Mouse (Mus musculus): Measurements from ENCODE around the gene Neurod2.

Gene Neurod2

DNA sequence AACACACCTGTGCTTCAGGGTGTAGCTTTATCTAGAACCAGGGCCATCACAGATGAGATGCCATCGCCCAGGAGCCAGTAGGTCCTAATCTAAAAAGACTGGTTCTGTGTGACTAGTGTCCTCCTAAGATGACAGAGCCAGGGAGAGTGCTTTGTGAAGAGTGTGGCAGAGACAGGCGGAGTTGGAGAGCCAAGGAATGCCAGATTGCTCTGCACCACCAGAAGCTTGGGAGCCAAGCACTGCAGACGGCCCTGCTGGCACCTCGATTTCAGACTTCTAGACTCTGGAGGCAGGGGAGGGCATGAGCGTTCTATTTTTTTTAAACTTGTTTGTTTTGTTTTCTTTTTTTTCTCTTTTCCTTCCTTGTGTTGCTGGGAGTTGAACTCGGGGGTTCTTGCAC is 39.9 kb upstream of the Neurod2 start:
- Histone ChIP-seq H3K36me3 (ENCODE audit: insufficient read depth, low read length) (peaks cover 11% of the 10 kb centered on the region), H3K4me3 (replicated peaks; ENCODE audit: low read length) (no peak overlapping the region), H3K9me3 (ENCODE audit: low read length) (no peaks in the 10 kb centered on the region), H3K4me1 (replicated peaks; ENCODE audit: low read depth, low read length) (peaks cover 52% of the 10 kb centered on the region), H3K27me3 (ENCODE audit: insufficient read depth, low read length) (no peaks in the 10 kb centered on the region)
- TF ChIP-seq NANOG (IDR thresholded peaks at IDR 0.05; ENCODE audit: borderline replicate concordance, low read length), result no peak
- no peak for TF ChIP-seq CTCF (conservative IDR thresholded peaks at IDR 0.05; ENCODE audit: low read length)
- no peak for TF ChIP-seq POU5F1 (IDR thresholded peaks at IDR 0.05; ENCODE audit: borderline replicate concordance, low read length)

DNA sequence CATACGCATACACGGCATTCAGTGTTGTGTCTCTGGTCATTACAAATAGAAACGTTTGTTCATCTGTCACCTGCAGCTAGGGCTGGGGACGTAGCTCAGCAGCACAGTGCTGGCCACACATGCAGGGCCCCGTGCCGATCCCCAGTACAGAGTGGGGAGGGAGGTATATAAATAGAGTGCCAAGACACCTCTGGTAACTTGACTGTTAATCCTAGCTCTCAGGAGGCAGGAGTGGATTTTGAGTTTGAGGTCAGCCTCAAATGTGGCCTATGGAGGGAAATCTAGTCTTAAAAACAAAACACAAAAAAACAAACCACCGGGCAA is 38.4 kb upstream of the Neurod2 start:
- peaks cover 3% of the 10 kb centered on the region; the same call in 1 of the 2 replicates for H3K36me3 ChIP-seq (ENCODE audit: insufficient read depth, low read length)
- no peaks in the 10 kb centered on the region for H3K27me3 ChIP-seq (ENCODE audit: insufficient read depth, low read length)
- H3K4me3 ChIP-seq (replicated peaks; ENCODE audit: low read length), result no peak overlapping the region
- TF ChIP-seq CTCF (conservative IDR thresholded peaks at IDR 0.05; ENCODE audit: low read length) (no peak), POU5F1 (IDR thresholded peaks at IDR 0.05; ENCODE audit: borderline replicate concordance, low read length) (no peak), NANOG (IDR thresholded peaks at IDR 0.05; ENCODE audit: borderline replicate concordance, low read length) (no peak)
- peaks cover 57% of the 10 kb centered on the region for H3K4me1 ChIP-seq (replicated peaks; ENCODE audit: low read depth, low read length)
- H3K9me3 ChIP-seq (ENCODE audit: low read length), result no peaks in the 10 kb centered on the region

DNA sequence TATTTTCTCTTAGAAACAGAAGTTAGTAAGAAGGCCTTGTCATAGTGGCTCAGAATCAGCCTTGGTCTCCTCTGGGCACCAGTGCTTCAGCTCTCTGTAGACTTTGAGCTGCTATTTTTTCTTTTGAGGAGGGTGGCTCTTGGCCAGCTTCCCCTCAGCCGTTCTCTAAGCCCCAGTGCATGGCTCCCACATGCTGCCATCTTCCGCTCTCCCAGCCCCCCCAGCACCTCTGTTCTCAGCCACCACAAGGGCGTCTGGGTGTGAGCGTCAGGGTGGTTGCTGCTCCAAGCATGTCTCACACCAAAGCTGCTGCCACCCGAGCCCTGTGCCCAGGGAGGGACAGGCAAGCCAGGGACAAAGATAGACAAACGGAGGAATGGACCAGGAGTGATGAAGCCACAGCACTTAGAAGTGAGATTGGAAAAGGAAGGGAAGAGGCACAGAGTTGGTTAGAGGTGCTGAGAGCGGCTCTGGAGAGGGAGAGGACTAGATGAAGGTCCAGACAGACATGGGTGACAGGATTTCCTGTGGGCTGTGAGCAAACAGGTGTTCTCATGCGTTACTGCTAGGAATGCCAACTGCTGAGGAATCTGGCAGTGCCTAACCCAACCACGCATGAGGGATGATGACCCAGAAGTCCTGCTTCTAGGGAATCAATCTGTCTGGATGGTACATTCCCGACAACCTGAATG is 37.9 kb upstream of the Neurod2 start:
- TF ChIP-seq NANOG (IDR thresholded peaks at IDR 0.05; ENCODE audit: borderline replicate concordance, low read length) (no peak), CTCF (conservative IDR thresholded peaks at IDR 0.05; ENCODE audit: low read length) (no peak), POU5F1 (IDR thresholded peaks at IDR 0.05; ENCODE audit: borderline replicate concordance, low read length) (no peak)
- Histone ChIP-seq H3K4me3 (replicated peaks; ENCODE audit: low read length) (no peak overlapping the region), H3K27me3 (ENCODE audit: insufficient read depth, low read length) (no peaks in the 10 kb centered on the region), H3K36me3 (ENCODE audit: insufficient read depth, low read length) (no peaks in the 10 kb centered on the region; the same call in 1 of the 2 replicates), H3K4me1 (replicated peaks; ENCODE audit: low read depth, low read length) (peaks cover 56% of the 10 kb centered on the region), H3K9me3 (ENCODE audit: low read length) (no peaks in the 10 kb centered on the region)

DNA sequence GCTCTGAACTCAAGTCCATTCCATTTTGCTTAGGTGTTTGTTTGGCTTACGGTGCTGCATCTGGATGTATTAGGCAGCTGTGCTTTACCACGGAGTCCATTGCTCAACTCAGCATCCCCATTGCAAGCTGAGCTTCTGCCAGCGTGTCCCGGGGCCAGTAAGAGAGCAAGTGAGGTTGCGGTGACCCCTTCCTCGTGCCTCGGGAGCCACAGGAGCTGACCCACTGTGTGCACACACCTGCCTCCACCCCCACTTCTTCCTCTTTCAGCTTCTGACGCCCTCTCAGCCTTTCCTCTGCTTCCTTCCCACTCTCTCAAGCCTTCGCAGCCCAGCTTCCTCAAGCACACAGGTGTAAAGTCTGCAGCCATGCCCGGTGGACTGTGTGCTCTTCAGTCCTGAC is 36.8 kb upstream of the Neurod2 start:
- Histone ChIP-seq H3K27me3 (ENCODE audit: insufficient read depth, low read length) (no peaks in the 10 kb centered on the region), H3K9me3 (ENCODE audit: low read length) (no peaks in the 10 kb centered on the region), H3K4me3 (replicated peaks; ENCODE audit: low read length) (0 out of 2 replicates have a peak overlapping the region, but pooled peaks have one; percentile 13), H3K36me3 (ENCODE audit: insufficient read depth, low read length) (no peaks in the 10 kb centered on the region; the same call in 1 of the 2 replicates), H3K4me1 (replicated peaks; ENCODE audit: low read depth, low read length) (peaks cover 56% of the 10 kb centered on the region)
- TF ChIP-seq NANOG (IDR thresholded peaks at IDR 0.05; ENCODE audit: borderline replicate concordance, low read length), result no peak
- TF ChIP-seq CTCF (conservative IDR thresholded peaks at IDR 0.05; ENCODE audit: low read length), result no peak
- TF ChIP-seq POU5F1 (IDR thresholded peaks at IDR 0.05; ENCODE audit: borderline replicate concordance, low read length), result no peak

DNA sequence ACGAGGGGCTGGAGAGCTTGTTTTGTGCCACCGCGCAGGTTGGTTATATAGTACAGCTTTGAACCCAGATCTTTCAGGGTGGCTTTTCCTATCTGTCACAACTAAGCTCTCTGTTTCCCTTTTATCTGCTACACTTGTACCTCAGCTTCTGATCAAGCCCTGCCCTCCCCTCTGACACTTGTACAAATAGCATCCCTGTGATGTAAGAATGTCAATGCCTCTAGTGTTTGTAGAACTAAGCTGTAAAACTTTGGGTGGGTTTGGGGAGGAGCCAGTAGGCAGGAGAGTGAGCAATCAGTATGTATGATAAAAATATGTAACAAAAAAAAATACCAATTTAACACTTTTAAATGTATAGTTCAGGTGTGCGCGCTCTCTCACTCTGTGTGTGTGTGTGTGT is 35.0 kb upstream of the Neurod2 start:
- no peak for TF ChIP-seq NANOG (IDR thresholded peaks at IDR 0.05; ENCODE audit: borderline replicate concordance, low read length)
- no peaks in the 10 kb centered on the region for H3K9me3 ChIP-seq (ENCODE audit: low read length)
- no peaks in the 10 kb centered on the region for H3K27me3 ChIP-seq (ENCODE audit: insufficient read depth, low read length)
- H3K4me3 ChIP-seq (replicated peaks; ENCODE audit: low read length), result no peak overlapping the region
- peaks cover 8% of the 10 kb centered on the region; the same call in 1 of the 2 replicates for H3K36me3 ChIP-seq (ENCODE audit: insufficient read depth, low read length)
- H3K4me1 ChIP-seq (replicated peaks; ENCODE audit: low read depth, low read length), result peaks cover 49% of the 10 kb centered on the region

DNA sequence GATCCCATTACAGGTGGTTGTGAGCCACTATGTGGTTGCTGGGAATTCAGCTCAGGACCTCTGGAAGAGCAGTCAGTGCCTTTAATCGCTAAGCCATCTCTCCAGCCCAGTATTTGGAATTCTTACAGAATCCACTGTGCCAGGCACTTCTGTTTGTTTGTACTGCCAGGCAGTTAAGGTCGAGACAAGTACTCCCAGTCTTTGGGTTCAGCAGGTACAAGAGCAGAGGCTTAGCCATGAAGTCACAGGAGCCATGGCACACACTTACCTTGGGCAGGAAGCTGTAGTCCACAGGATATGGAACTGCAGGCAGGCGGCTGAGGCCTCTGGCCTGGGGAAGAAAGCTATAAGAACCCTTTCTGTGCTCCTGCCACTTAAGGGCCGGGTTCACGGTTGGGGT is 34.4 kb upstream of the Neurod2 start:
- no peak for TF ChIP-seq CTCF (conservative IDR thresholded peaks at IDR 0.05; ENCODE audit: low read length)
- TF ChIP-seq NANOG (IDR thresholded peaks at IDR 0.05; ENCODE audit: borderline replicate concordance, low read length), result no peak
- no peak for TF ChIP-seq POU5F1 (IDR thresholded peaks at IDR 0.05; ENCODE audit: borderline replicate concordance, low read length)
- Histone ChIP-seq H3K4me1 (replicated peaks; ENCODE audit: low read depth, low read length) (peaks cover 49% of the 10 kb centered on the region), H3K36me3 (ENCODE audit: insufficient read depth, low read length) (peaks cover 8% of the 10 kb centered on the region; the same call in 1 of the 2 replicates)

DNA sequence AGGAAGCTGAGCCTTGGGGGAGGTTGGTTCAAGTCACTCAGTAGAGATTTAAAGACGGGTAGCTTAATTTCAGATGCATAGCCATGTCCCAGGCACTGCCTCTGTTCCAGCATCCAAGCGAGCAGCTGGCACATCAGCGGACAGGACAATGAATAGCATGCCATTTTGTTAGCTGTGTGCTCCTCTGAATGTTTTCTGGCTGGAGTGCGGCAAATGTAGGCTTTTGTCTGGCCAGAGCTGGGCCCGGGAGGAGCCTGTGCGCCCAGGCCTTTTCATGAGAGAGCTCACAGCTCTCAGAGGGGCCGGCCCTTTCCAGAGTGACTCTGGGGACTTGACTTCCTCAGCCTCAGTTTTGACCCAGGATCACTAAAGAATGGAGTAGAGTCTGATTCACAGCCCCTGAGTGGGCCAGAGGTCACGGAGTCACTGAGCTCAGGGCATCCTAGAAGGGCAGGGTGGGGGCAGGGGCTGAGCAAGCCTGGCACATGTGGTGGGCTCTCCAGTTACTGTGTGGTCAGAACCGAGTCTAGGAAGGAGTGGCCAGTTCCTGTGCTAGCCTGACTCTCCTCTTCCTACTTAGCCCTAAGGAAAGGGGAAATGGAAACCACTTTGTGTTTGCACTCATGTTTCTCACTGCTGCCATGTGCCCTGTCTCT is 31.5 kb upstream of the Neurod2 start:
- H3K9me3 ChIP-seq (ENCODE audit: low read length), result no peaks in the 10 kb centered on the region
- H3K4me1 ChIP-seq (replicated peaks; ENCODE audit: low read depth, low read length), result peaks cover 58% of the 10 kb centered on the region
- TF ChIP-seq POU5F1 (IDR thresholded peaks at IDR 0.05; ENCODE audit: borderline replicate concordance, low read length), result no peak
- TF ChIP-seq CTCF (conservative IDR thresholded peaks at IDR 0.05; ENCODE audit: low read length), result no peak
- no peak for TF ChIP-seq NANOG (IDR thresholded peaks at IDR 0.05; ENCODE audit: borderline replicate concordance, low read length)
- peaks cover 8% of the 10 kb centered on the region; the same call in 1 of the 2 replicates for H3K36me3 ChIP-seq (ENCODE audit: insufficient read depth, low read length)
- no peak overlapping the region for H3K4me3 ChIP-seq (replicated peaks; ENCODE audit: low read length)
- H3K27me3 ChIP-seq (ENCODE audit: insufficient read depth, low read length), result no peaks in the 10 kb centered on the region

More for the DNA sequence above, 34.4 kb upstream of the Neurod2 start:
- H3K4me3 ChIP-seq (replicated peaks; ENCODE audit: low read length), result no peak overlapping the region
- H3K9me3 ChIP-seq (ENCODE audit: low read length), result no peaks in the 10 kb centered on the region
- H3K27me3 ChIP-seq (ENCODE audit: insufficient read depth, low read length), result no peaks in the 10 kb centered on the region

DNA sequence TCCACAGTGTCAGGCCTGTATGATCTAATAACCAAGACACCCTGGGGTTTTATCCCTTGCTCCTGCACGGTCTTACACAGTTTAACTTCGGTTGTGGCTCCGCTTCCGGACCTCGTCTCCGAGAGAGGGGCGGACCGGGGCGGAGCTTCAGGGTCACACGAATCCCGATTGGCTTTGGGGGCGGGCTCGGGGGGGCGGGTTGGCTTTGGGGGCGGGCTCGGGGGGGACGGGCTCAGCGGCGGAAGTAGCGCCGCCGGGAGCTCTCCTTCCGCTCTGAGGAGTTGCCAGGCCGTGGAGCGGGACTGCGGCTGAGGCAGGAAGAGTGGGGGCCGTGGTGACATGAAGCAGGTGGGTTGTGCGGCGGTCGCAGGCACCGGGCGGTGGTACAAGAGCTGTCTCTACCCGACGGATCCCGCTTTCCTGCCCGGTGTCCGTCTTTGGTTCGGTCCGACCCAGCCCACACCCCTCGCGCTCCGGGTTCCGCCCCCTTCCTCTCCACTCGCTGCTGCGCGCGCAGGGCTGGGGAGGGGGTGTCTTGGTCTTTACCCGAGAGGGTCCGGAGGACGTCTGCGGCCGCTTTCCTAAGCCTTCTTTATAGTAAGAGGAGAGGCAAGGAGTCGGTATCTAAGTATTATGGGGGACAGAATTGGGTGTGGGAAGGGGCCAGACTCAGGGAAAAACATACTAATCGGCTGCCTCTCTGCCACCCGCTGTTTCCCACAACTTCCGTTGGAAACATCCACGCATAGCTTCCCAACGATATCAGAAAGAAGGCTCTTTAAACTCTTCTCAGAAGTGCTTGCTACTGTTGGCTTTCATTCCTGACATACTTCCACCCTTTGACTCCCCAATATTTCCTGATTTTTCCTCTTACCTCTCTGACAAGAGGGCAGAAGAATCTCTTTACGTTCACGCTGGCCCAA is 29.0 kb upstream of the Neurod2 start, which contains the start of gene Stard3:
Gene Stard3 (plus strand): TSS at position 208 of the 923 bp plus-strand sequence.
- H3K4me3 ChIP-seq (replicated peaks; ENCODE audit: low read length), result peak within 1 kb of the TSS; percentile 87
- peaks cover 8% of the 10 kb centered on the region; the same call in 1 of the 2 replicates for H3K36me3 ChIP-seq (ENCODE audit: insufficient read depth, low read length)
- peaks cover 14% of the 10 kb centered on the region for H3K27me3 ChIP-seq (ENCODE audit: insufficient read depth, low read length)
- TF ChIP-seq NANOG (IDR thresholded peaks at IDR 0.05; ENCODE audit: borderline replicate concordance, low read length) (no peak), CTCF (conservative IDR thresholded peaks at IDR 0.05; ENCODE audit: low read length) (no peak), POU5F1 (IDR thresholded peaks at IDR 0.05; ENCODE audit: borderline replicate concordance, low read length) (no peak)
- H3K9me3 ChIP-seq (ENCODE audit: low read length), result no peaks in the 10 kb centered on the region
- H3K4me1 ChIP-seq (replicated peaks; ENCODE audit: low read depth, low read length), result peaks cover 77% of the 10 kb centered on the region
